33 mouse cellular contexts compared by ENCODE assay signal in the genomic region with DNA sequence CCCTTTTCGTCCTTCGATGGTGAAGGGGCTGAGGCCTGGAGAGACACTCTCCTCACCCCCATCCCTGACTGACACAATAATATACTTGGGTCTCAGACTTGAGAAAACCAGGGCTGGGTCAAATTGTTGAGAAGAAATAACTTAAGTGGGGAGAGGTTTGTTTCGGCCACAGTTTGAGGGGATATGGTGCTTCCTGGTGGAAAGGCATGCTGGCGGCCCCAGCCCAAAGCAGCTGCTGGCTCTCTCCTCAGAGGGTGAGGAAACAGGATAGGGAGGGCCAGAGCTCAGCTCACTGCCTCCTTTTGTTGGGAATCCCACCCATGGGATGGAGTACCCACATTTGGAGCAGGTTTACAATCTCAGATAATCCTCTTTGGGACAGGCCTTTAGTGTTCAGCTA. TPM values are rescaled to one million over a fixed set of nuclear protein-coding genes. Genes with fewer than 3 reads are reported as not detected.
"Had no signal": no experiment of that assay in that cellular context is flagged by ENCODE, and none has a peak within 500 bp of the region (broad histone marks: within the 10 kb centered on the region; RNA-seq: fewer than 3 reads in every experiment).

No protein-coding gene starts in this region.

RNA-seq across cellular contexts. Expression of a gene that starts 37.8 kb away (rescaled TPM):
- total RNA-seq: gastrocnemius, adult 2 months; gastrocnemius, postnatal 25 days; granulocyte monocyte progenitor cell, adult 5-6 weeks; heart, postnatal 25 days; layer of hippocampus, adult 2 months; layer of hippocampus, postnatal 10 days; layer of hippocampus, postnatal 25 days; left cerebral cortex, adult 2 months; left cerebral cortex, postnatal 14 days; left cerebral cortex, postnatal 36 days had no signal
- polyA plus RNA-seq: forebrain, embryonic 16.5 days; frontal cortex, adult 2 months; heart, embryonic 14.5 days; hindbrain, embryonic 10.5 days; hindbrain, embryonic 12.5 days; hindbrain, embryonic 14.5 days; hindbrain, embryonic 16.5 days; inflammation-experienced regulatory T-cells, adult 6 months; kidney, embryonic 14.5 days; limb, embryonic 10.5 days; limb, embryonic 12.5 days had no signal

RNA-seq across cellular contexts. Expression of a gene that starts 40.2 kb away (rescaled TPM):
- total RNA-seq: gastrocnemius, adult 2 months; gastrocnemius, postnatal 10 days; gastrocnemius, postnatal 25 days; gastrocnemius, postnatal 4 days; granulocyte monocyte progenitor cell, adult 5-6 weeks; heart, adult 8-10 months; heart, postnatal 10 days; heart, postnatal 25 days; heart, postnatal 4 days; layer of hippocampus, adult 2 months; layer of hippocampus, postnatal 10 days; layer of hippocampus, postnatal 25 days; left cerebral cortex, adult 2 months; left cerebral cortex, postnatal 14 days; left cerebral cortex, postnatal 36 days had no signal
- polyA plus RNA-seq: forebrain, embryonic 16.5 days; frontal cortex, adult 2 months; heart, embryonic 12.5 days; heart, embryonic 14.5 days; heart, embryonic 16.5 days; hindbrain, embryonic 10.5 days; hindbrain, embryonic 12.5 days; hindbrain, embryonic 14.5 days; hindbrain, embryonic 16.5 days; inflammation-experienced regulatory T-cells, adult 6 months; intestine, embryonic 15.5 days; kidney, embryonic 14.5 days; kidney, embryonic 16.5 days; limb, embryonic 10.5 days; limb, embryonic 12.5 days; limb, embryonic 14.5 days had no signal

RNA-seq across cellular contexts. Expression of a gene that starts 59.6 kb away (rescaled TPM):
- total RNA-seq: gastrocnemius, adult 2 months; gastrocnemius, postnatal 10 days; gastrocnemius, postnatal 25 days; gastrocnemius, postnatal 4 days; granulocyte monocyte progenitor cell, adult 5-6 weeks; heart, adult 8-10 months; heart, postnatal 10 days; heart, postnatal 25 days; heart, postnatal 4 days; layer of hippocampus, adult 2 months; layer of hippocampus, postnatal 10 days; layer of hippocampus, postnatal 25 days; left cerebral cortex, adult 2 months; left cerebral cortex, postnatal 14 days; left cerebral cortex, postnatal 36 days had no signal
- polyA plus RNA-seq: forebrain, embryonic 16.5 days; frontal cortex, adult 2 months; heart, embryonic 10.5 days; heart, embryonic 12.5 days; heart, embryonic 14.5 days; heart, embryonic 16.5 days; hindbrain, embryonic 10.5 days; hindbrain, embryonic 12.5 days; hindbrain, embryonic 14.5 days; hindbrain, embryonic 16.5 days; inflammation-experienced regulatory T-cells, adult 6 months; intestine, postnatal 0 days; kidney, embryonic 14.5 days; kidney, embryonic 16.5 days; limb, embryonic 10.5 days; limb, embryonic 12.5 days; limb, embryonic 14.5 days had no signal
